Comparison of ENCODE assay signal across 18 mouse cellular contexts in the genomic region with DNA sequence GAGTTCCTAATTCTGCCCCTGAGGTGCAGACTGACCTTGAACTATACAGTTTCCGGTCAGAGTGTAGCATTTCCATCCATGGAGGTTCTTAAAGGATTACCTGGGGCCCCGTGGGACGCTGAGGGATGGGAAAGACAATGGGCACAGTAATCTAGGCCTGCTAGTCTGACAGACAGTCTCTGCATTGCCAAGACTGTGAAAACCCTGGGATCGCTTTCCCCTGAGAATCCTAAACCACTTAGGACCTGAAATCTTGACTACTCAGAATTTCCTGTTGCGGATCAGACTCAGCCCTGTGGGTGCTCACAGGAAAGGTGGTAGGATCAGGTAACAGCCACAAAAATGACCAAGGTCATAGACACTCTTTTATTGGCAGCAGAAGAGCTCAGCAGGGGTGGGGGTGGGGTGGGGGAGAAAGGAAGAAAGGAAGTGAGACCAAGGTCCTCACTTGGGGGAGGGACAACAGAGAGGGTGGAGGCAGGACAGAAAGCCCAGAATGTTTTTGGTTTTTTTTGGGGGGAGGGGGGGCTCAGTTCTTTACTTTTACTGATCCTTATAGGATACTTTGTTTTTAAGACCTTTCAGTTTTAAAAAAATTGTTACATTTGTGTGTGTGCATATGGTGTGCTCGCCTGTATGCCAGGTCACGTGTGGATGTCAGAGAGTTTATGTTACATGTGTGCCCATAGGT. TPM values are rescaled to one million over a fixed set of nuclear protein-coding genes. Genes with fewer than 3 reads are reported as not detected.
DNase-seq lines count a peak whose midpoint lies in the region; ATAC-seq and TF ChIP-seq lines count a peak whose summit lies in the region.
"Had no signal": no experiment of that assay in that cellular context is flagged by ENCODE, and none has a peak within 500 bp of the region (broad histone marks: within the 10 kb centered on the region; RNA-seq: fewer than 3 reads in every experiment).

No protein-coding gene starts in this region.

- H3K27me3 ChIP-seq in kidney, embryonic 14.5 days (ENCODE audit: control insufficient read depth, insufficient read depth, low read length): no peaks in the 10 kb centered on the region
- no peaks in the 10 kb centered on the region for H3K27me3 ChIP-seq in ES-Bruce4 (ENCODE audit: control insufficient read depth, insufficient read depth, low read length, poor library complexity, severe bottlenecking)
- H3K27me3 ChIP-seq in limb, embryonic 12.5 days: no peaks in the 10 kb centered on the region
- H3K27me3 ChIP-seq: embryonic facial prominence, embryonic 13.5 days; liver, embryonic 13.5 days; lung, embryonic 15.5 days had no signal

- WGBS in kidney, embryonic 14.5 days: 51% methylated on average over 7 of the region's 7 CpGs
- WGBS in limb, embryonic 12.5 days: 46% methylated on average over 7 of the region's 7 CpGs

- H3K4me3 ChIP-seq in kidney, embryonic 14.5 days (ENCODE audit: low read length): no peak overlapping the region
- H3K4me3 ChIP-seq in ES-Bruce4 (ENCODE audit: low read depth, low read length): no peak overlapping the region
- no peak overlapping the region for H3K4me3 ChIP-seq in limb, embryonic 12.5 days (replicated peaks)
- H3K4me3 ChIP-seq: embryonic facial prominence, embryonic 13.5 days; heart, adult 2 months; liver, embryonic 13.5 days; lung, embryonic 15.5 days had no signal

- 0 out of 2 replicates have a peak, but pooled peaks have one; percentile 14 for ATAC-seq in kidney, embryonic 14.5 days (ENCODE audit: low FRiP score, low TSS enrichment)
- ATAC-seq in limb, embryonic 12.5 days (ENCODE audit: insufficient number of reproducible peaks, insufficient read depth, low FRiP score, low TSS enrichment, low read depth): no peak
- ATAC-seq in erythroblast, adult 5-6 weeks (replicated peaks; ENCODE audit: low FRiP score, poor library complexity, severe bottlenecking): no peak
- ATAC-seq: midbrain, embryonic 16.5 days had no signal

- no peak overlapping the region for H3K4me2 ChIP-seq in kidney, embryonic 14.5 days (replicated peaks; ENCODE audit: low read depth, low read length)
- no peak overlapping the region; the same call in 1 of the 2 replicates for H3K4me2 ChIP-seq in limb, embryonic 12.5 days
- H3K4me2 ChIP-seq: embryonic facial prominence, embryonic 13.5 days; liver, embryonic 13.5 days; lung, embryonic 15.5 days had no signal

- TF ChIP-seq EP300 in ES-Bruce4 (IDR thresholded peaks at IDR 0.05; ENCODE audit: insufficient read depth, low read depth, low read length): no peak

- TF ChIP-seq CTCF in ES-Bruce4 (IDR thresholded peaks at IDR 0.05; ENCODE audit: low read depth, low read length): no peak

- H3K4me1 ChIP-seq in kidney, embryonic 14.5 days (ENCODE audit: control insufficient read depth, insufficient read depth, low read length): peaks cover 7% of the 10 kb centered on the region; the same call in 1 of the 2 replicates
- H3K4me1 ChIP-seq in ES-Bruce4 (ENCODE audit: control insufficient read depth, insufficient read depth, low read length): peaks cover 6% of the 10 kb centered on the region
- H3K4me1 ChIP-seq in limb, embryonic 12.5 days (replicated peaks): peaks cover 31% of the 10 kb centered on the region

- no peaks in the 10 kb centered on the region for H3K36me3 ChIP-seq in kidney, embryonic 14.5 days (ENCODE audit: control insufficient read depth, insufficient read depth, low read length)
- H3K36me3 ChIP-seq in ES-Bruce4 (ENCODE audit: control insufficient read depth, insufficient read depth, low read length, poor library complexity, severe bottlenecking): no peaks in the 10 kb centered on the region
- H3K36me3 ChIP-seq in limb, embryonic 12.5 days: no peaks in the 10 kb centered on the region
- H3K36me3 ChIP-seq: embryonic facial prominence, embryonic 13.5 days; liver, embryonic 13.5 days; lung, embryonic 15.5 days had no signal

- H3K27ac ChIP-seq in kidney, embryonic 14.5 days (ENCODE audit: low read depth, low read length): no peak overlapping the region
- H3K27ac ChIP-seq in ES-Bruce4 (ENCODE audit: insufficient read depth, low read length): peak overlapping the region; percentile 89
- peak overlapping the region; percentile 64 for H3K27ac ChIP-seq in limb, embryonic 12.5 days
- H3K27ac ChIP-seq: embryonic facial prominence, embryonic 13.5 days; heart, adult 2 months; liver, embryonic 13.5 days; lung, embryonic 15.5 days had no signal

- DNase-seq in kidney, postnatal 4 days: no peak
- peak; percentile 42 for DNase-seq in embryo, embryonic 11 days
- no peak for DNase-seq in lung, postnatal 14 days
- DNase-seq: cerebellum, adult 9-11 months; gastrocnemius, postnatal 10 days; heart, adult 2 months; kidney, adult 2 months; liver, embryonic 13.5 days; retina, postnatal 1 day; right cerebral cortex, postnatal 4 days; thymus, adult 2 months had no signal

- no peak for TF ChIP-seq POLR2A in ES-Bruce4 (IDR thresholded peaks at IDR 0.05; ENCODE audit: insufficient read depth, low read length)

- H3K9ac ChIP-seq in kidney, embryonic 14.5 days (ENCODE audit: low read depth, low read length): no peak overlapping the region
- H3K9ac ChIP-seq in ES-Bruce4 (ENCODE audit: low read depth, poor library complexity, severe bottlenecking): no peak overlapping the region
- H3K9ac ChIP-seq in limb, embryonic 12.5 days (replicated peaks): no peak overlapping the region
- H3K9ac ChIP-seq: embryonic facial prominence, embryonic 13.5 days; liver, embryonic 13.5 days; lung, embryonic 15.5 days had no signal

- no peaks in the 10 kb centered on the region for H3K9me3 ChIP-seq in kidney, embryonic 14.5 days (ENCODE audit: control insufficient read depth, low read length)
- peaks cover 6% of the 10 kb centered on the region; the same call in 1 of the 2 replicates for H3K9me3 ChIP-seq in ES-Bruce4 (replicated peaks; ENCODE audit: control insufficient read depth, insufficient read depth, low read length, poor library complexity, severe bottlenecking)
- H3K9me3 ChIP-seq in limb, embryonic 12.5 days: no peaks in the 10 kb centered on the region
- H3K9me3 ChIP-seq: embryonic facial prominence, embryonic 13.5 days; liver, embryonic 13.5 days; lung, embryonic 15.5 days had no signal

RNA-seq across cellular contexts. Expression of a gene that starts 42.3 kb away (rescaled TPM):
- polyA plus RNA-seq in kidney, embryonic 14.5 days (2014; fragmentation: Nextera tagmentation; extraction: Ambion mirVana): 20.2 and 30.6 TPM in 2 replicates
- 45.8 and 52.0 TPM in 2 replicates for polyA plus RNA-seq in ES-Bruce4 (2011; ENCODE audit: insufficient read depth, insufficient read length, low read depth, missing spikeins)
- polyA plus RNA-seq in limb, embryonic 12.5 days (2016; fragmentation: Nextera tagmentation; extraction: Ambion mirVana): 36.0 and 45.3 TPM in 2 replicates
- total RNA-seq in erythroblast, adult 5-6 weeks (2015; ENCODE audit: low replicate concordance): 214 and 222 TPM in 2 replicates
- total RNA-seq in erythroblast, adult 5-6 weeks (2017; ENCODE audit: low replicate concordance): 600 and 746 TPM in 2 replicates

RNA-seq across cellular contexts. Expression of a gene that starts 50.2 kb away (rescaled TPM):
- 33.6 and 42.2 TPM in 2 replicates for polyA plus RNA-seq in kidney, embryonic 14.5 days (2014; fragmentation: Nextera tagmentation; extraction: Ambion mirVana)
- polyA plus RNA-seq in ES-Bruce4 (2011; ENCODE audit: insufficient read depth, insufficient read length, low read depth, missing spikeins): 9.2 and 10.8 TPM in 2 replicates
- 43.2 and 45.9 TPM in 2 replicates for polyA plus RNA-seq in limb, embryonic 12.5 days (2016; fragmentation: Nextera tagmentation; extraction: Ambion mirVana)
- 11.9 TPM in 2 replicates for total RNA-seq in erythroblast, adult 5-6 weeks (2015; ENCODE audit: low replicate concordance)
- total RNA-seq in erythroblast, adult 5-6 weeks (2017; ENCODE audit: low replicate concordance): 18.5 and 19.2 TPM in 2 replicates
